Mouse (Mus musculus): ENCODE data around the gene Nop9.

GRCm38 (mm10) chr14:55721076-55721475 is 24.4 kb upstream of the Nop9 start:
- TF ChIP-seq CTCF (IDR thresholded peaks at IDR 0.05; ENCODE audit: insufficient read depth, low read length) (no peak), POLR2A (IDR thresholded peaks at IDR 0.05; ENCODE audit: borderline replicate concordance, extremely low read depth, low read depth, low read length) (no peak)
